Mouse (Mus musculus) lung, embryonic 16.5 days (tissue): ENCODE data around the gene Plek2. TPM values are rescaled to one million over a fixed set of nuclear protein-coding genes. Genes with fewer than 3 reads are reported as not detected.
"Not testable (repeated sequence)": the region's sequence is repeated elsewhere in the genome, so short reads cannot be mapped to it uniquely, and the experiment has no call there.

Source experiments
- ATAC-seq: fragments of 200-750 bp; cut with Nextera tagmentation; 2 replicates; pipeline ENCODE4 v1.8.0; 2017; ENCODE audit warnings: low read depth, mild to moderate bottlenecking, moderate library complexity
- H3K27ac ChIP-seq: fragments of 300-500 bp; sonication (generic); 2 replicates; pipeline ENCODE4 v1.5.1; 2014; ENCODE audit warnings: mild to moderate bottlenecking, control low read depth, low read length
- H3K27me3 ChIP-seq: fragments of 300-500 bp; sonication (generic); 2 replicates; pipeline ENCODE4 v1.6.1; 2014; ENCODE audit warnings: low read depth, low read length, mixed read lengths; ENCODE audit not compliant: control insufficient read depth, insufficient read depth
- H3K36me3 ChIP-seq: fragments of 300-500 bp; sonication (generic); 2 replicates; pipeline ENCODE4 v1.6.1; 2014; ENCODE audit warnings: low read length; ENCODE audit not compliant: control insufficient read depth, insufficient read depth
- H3K4me1 ChIP-seq: fragments of 300-500 bp; sonication (generic); replicated peaks from 2 replicates; pipeline ENCODE4 v1.6.1; 2014; ENCODE audit warnings: low read length, mixed read lengths; ENCODE audit not compliant: control insufficient read depth, insufficient read depth
- H3K4me2 ChIP-seq: fragments of 300-500 bp; sonication (generic); 2 replicates; pipeline ENCODE4 v1.6.1; 2014; ENCODE audit warnings: low read depth, low read length, control low read depth
- H3K4me3 ChIP-seq: fragments of 300-500 bp; sonication (generic); 2 replicates; pipeline ENCODE4 v1.5.1; 2014; ENCODE audit warnings: mild to moderate bottlenecking, low read length, control low read depth
- H3K9ac ChIP-seq: fragments of 300-500 bp; sonication (generic); 2 replicates; pipeline ENCODE4 v1.6.1; 2014; ENCODE audit warnings: low read length, control low read depth
- H3K9me3 ChIP-seq: fragments of 300-500 bp; sonication (generic); 2 replicates; pipeline ENCODE4 v1.6.1; 2016; ENCODE audit warnings: low read length; ENCODE audit not compliant: control insufficient read depth
- WGBS: fragments of 180-500 bp; shearing (Covaris S2); extraction: QIAGEN DNeasy Blood & Tissue Kit; methylation state at CpG from one replicate; pipeline ENCODE4 v1.1.7; 2014; 5-methylcytosine and 5-hydroxymethylcytosine counted together
- polyA plus RNA-seq: library from polyadenylated mRNA; unstranded; fragments of >200 nt; fragmentation: Nextera tagmentation; extraction: Ambion mirVana; gene quantifications from 2 replicates; pipeline ENCODE4 v1.2.1, GENCODE M21; 2015

The Plek2 gene
- polyA plus RNA-seq, 1 experiment from 2014 or later = 7.9 TPM

DNA sequence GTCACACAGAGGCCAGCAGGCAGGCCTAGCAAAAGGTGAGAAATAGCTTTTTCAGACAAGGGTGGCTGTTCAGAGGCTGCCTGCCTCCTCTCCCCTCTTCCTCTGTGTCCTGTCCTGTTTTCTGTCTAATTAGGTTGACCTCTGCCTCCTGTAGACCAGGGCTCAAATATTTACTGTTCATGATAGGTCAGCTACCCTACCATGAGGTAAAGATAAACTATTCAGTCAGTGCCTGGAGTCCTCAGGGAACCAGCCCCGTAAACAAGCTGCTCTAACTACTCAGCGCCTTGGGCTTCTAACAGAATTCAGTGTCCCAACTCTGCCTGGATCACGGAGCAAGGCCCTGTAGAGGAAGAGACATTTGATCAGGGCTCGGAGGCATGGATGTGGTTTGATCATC lies 29.7 kb upstream of the Plek2 start:
- Histone ChIP-seq H3K4me3 (no peak overlapping the region), H3K4me2 (no peak overlapping the region), H3K4me1 (no peaks in the 10 kb centered on the region), H3K36me3 (no peaks in the 10 kb centered on the region), H3K27me3 (no peaks in the 10 kb centered on the region), H3K27ac (no peak overlapping the region), H3K9me3 (no peaks in the 10 kb centered on the region), H3K9ac (no peak overlapping the region)
- WGBS = 40% methylated on average over 4 of the region's 4 CpGs
- no peak for ATAC-seq

DNA sequence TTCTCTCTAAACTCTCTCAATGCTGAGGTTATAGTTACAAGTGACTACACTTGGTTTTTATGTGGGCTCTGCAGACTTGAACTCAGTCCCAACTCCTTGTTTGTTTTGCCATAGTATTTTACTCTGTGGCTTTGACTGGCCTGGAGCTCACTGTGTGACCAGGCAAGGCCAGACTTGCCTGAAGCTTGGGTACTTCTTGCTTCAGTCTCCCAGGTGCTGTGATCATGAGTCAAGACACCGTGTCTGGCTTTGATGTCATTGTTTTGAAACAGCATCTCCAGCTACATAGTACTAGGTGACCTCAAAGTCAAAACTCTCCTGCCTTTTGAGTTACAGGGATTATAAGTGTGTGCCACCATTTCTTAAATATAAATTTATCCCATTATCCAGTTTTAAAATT lies 23.1 kb upstream of the Plek2 start:
- no peaks in the 10 kb centered on the region for H3K4me1 ChIP-seq
- H3K9ac ChIP-seq = no peak overlapping the region
- 77% methylated on average over 1 of the region's 1 CpGs for WGBS
- H3K27ac ChIP-seq = no peak overlapping the region
- no peak overlapping the region for H3K4me2 ChIP-seq
- H3K36me3 ChIP-seq = no peaks in the 10 kb centered on the region
- ATAC-seq = no peak
- no peak overlapping the region for H3K4me3 ChIP-seq
- H3K9me3 ChIP-seq = no peaks in the 10 kb centered on the region
- H3K27me3 ChIP-seq = no peaks in the 10 kb centered on the region

DNA sequence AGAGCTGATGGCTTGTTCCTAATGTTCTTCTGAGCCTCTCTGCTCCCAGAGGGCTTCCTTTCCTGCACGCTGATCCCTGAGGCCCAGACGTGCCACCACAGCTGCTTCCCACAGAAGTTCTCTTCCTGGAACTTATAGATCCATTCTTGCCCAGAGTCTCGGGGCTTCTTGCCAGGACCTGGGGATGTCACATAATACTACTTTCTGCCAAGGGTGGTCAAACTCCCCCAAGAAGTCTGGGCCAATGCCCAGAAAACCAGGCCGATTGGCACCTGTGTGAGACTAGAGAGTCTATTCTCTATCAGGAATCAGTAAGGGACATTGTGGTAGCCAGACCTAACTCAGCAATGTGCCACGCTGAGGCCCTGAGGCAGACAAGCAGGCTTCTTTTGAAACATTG lies 20.5 kb upstream of the Plek2 start:
- H3K27me3 ChIP-seq = no peaks in the 10 kb centered on the region
- no peak overlapping the region for H3K9ac ChIP-seq
- no peak overlapping the region for H3K4me2 ChIP-seq
- H3K9me3 ChIP-seq = no peaks in the 10 kb centered on the region
- no peaks in the 10 kb centered on the region for H3K36me3 ChIP-seq
- H3K4me1 ChIP-seq = no peaks in the 10 kb centered on the region
- H3K27ac ChIP-seq = no peak overlapping the region
- WGBS = 69% methylated on average over 5 of the region's 5 CpGs
- H3K4me3 ChIP-seq = no peak overlapping the region
- no peak for ATAC-seq

DNA sequence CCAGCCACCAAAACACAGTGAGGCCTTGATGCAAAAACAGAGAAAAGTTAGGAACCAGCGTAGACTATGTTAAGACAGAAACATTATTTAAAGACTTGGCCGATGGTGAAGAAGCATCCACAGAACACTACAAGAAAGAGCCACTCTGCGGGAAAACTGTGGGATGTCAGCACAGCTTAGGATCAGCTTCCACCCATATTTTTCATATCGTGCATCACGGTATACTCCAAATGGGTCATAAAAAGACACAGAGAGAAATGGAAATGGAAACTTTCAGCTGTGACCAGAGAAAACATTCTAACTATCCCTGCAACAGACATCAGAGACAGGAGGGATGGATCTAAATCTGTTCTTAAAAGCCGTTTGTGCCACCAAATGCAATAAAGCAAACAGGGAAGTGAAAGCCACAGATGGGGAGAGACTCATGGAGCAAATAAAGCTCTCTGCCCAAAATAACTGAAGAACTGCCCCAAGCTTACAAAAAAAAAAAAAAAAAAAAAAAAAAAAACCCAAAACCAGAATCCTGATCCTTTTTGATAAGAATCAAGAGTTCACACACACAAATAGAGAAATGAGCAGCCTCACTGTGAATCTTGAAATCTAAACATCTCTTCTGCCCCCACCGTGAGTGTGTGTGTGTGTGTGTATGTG lies 16.9 kb upstream of the Plek2 start:
- no peaks in the 10 kb centered on the region for H3K27me3 ChIP-seq

DNA sequence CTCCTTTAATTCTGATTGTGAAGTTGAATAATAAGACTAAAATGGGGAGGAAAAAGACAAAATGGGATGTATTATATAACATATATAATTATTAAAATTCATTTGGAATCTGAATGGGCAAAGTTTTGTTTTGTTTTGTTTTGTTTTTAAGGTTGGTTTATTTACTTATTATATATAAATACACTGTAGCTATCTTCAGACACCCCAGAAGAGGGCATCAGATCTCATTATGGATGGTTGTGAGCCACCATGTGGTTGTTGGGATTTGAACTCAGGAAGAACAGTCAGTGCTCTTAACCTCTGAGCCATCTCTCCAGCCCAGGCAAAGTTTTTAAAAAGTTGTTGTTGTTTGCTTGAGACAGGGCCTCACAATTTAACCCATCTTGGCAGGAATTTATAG lies 16.2 kb upstream of the Plek2 start:
- H3K36me3 ChIP-seq, H3K4me2 ChIP-seq, H3K9me3 ChIP-seq, H3K4me3 ChIP-seq, H3K27me3 ChIP-seq, ATAC-seq, H3K4me1 ChIP-seq, H3K9ac ChIP-seq, H3K27ac ChIP-seq: not testable (repeated sequence)

More for the DNA sequence above, 16.9 kb upstream of the Plek2 start:
- H3K9ac ChIP-seq = no peak overlapping the region
- ATAC-seq = no peak
- H3K36me3 ChIP-seq = no peaks in the 10 kb centered on the region
- H3K4me3 ChIP-seq = no peak overlapping the region
- no peak overlapping the region for H3K27ac ChIP-seq
- WGBS = 72% methylated on average over 7 of the region's 7 CpGs
- no peaks in the 10 kb centered on the region for H3K9me3 ChIP-seq
- peaks cover 5% of the 10 kb centered on the region for H3K4me1 ChIP-seq
- no peak overlapping the region for H3K4me2 ChIP-seq

DNA sequence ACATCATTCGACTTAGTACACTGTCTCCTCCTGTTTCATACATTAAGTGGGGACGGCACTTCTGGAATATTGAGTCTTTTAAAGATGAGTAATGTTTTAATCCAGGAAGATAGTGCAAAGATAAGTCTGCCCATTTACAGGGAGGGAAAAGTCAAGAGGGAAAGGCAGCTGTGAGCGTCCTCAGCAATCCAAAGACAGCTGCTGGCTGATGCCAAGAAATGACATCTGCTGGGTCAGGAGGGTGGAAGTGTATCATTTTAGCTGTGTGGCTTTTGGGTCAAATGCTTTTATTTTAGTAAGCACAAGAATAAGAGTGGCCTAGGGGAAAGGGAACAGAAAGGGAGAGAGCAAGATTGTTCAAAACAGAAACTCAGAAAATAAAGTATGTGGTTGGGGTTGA lies 15.3 kb upstream of the Plek2 start:
- H3K4me1 ChIP-seq = peaks cover 5% of the 10 kb centered on the region
- H3K27me3 ChIP-seq = no peaks in the 10 kb centered on the region
- H3K9ac ChIP-seq = no peak overlapping the region
- ATAC-seq = no peak
- no peak overlapping the region for H3K27ac ChIP-seq
- no peaks in the 10 kb centered on the region for H3K9me3 ChIP-seq
- 58% methylated on average over 3 of the region's 3 CpGs for WGBS
- H3K4me2 ChIP-seq = no peak overlapping the region
- no peaks in the 10 kb centered on the region for H3K36me3 ChIP-seq
- no peak overlapping the region for H3K4me3 ChIP-seq

DNA sequence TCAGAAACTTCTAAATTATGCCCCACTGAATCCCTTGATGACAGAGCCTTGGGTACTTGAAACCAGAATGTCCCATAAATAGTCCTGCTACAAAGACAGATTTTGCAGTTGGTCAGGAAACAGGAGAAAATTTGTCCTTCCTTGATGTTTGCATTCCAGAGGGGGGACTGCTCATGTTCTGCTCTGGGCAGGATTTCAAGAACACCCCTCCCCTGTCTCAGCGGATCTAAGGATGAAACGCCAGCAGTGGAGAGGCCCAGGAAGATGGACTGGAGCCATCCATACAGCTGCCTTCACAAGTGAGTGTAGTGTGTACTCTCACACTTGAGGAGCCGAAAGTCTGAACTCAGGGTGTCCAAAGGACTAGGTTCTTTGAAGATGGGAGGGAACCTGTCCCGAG lies 14.7 kb upstream of the Plek2 start:
- no peaks in the 10 kb centered on the region for H3K9me3 ChIP-seq
- WGBS = 30% methylated on average over 4 of the region's 4 CpGs
- no peak overlapping the region for H3K9ac ChIP-seq

DNA sequence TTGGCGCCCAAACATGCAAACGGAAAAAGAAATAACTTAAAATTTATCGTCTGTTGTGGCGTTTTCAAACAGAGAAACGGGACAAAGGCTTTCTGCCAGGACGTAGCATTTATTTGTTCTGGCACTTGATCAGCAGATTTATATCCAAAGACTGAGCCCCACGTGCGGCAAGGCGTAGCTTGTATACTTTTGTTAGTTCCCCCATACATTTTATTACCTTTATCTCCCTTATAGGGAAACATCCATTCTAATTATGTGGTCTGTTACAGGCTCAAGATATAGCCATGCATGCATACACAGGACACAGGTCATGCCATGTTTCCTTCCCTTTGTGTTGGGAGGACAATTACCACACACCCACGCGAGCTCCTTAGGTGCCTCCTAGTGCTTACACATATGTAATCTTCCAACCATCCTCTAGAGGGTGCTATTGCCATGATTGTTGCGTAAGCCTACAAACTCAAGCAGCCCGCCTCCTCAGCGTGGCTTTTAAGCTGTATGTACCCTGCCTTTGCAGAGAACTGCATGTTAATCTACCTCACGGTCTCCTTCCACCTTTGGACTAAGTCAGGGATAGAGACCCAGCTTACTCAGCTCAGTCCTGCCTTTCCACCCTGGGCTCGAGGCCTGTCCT lies 12.4 kb upstream of the Plek2 start:
- ATAC-seq = peak; percentile 79
- Histone ChIP-seq H3K4me2 (peak overlapping the region; percentile 44), H3K36me3 (no peaks in the 10 kb centered on the region), H3K27me3 (no peaks in the 10 kb centered on the region; the same call in 1 of the 2 replicates), H3K27ac (no peak overlapping the region), H3K4me1 (peaks cover 5% of the 10 kb centered on the region), H3K4me3 (no peak overlapping the region), H3K9ac (no peak overlapping the region), H3K9me3 (no peaks in the 10 kb centered on the region)
- 19% methylated on average over 16 of the region's 16 CpGs for WGBS

More for the DNA sequence above, 14.7 kb upstream of the Plek2 start:
- H3K27ac ChIP-seq = no peak overlapping the region
- H3K27me3 ChIP-seq = no peaks in the 10 kb centered on the region
- H3K4me1 ChIP-seq = peaks cover 5% of the 10 kb centered on the region
- no peak overlapping the region for H3K4me2 ChIP-seq
- H3K36me3 ChIP-seq = no peaks in the 10 kb centered on the region
- no peak overlapping the region for H3K4me3 ChIP-seq
- peak; percentile 51 for ATAC-seq

DNA sequence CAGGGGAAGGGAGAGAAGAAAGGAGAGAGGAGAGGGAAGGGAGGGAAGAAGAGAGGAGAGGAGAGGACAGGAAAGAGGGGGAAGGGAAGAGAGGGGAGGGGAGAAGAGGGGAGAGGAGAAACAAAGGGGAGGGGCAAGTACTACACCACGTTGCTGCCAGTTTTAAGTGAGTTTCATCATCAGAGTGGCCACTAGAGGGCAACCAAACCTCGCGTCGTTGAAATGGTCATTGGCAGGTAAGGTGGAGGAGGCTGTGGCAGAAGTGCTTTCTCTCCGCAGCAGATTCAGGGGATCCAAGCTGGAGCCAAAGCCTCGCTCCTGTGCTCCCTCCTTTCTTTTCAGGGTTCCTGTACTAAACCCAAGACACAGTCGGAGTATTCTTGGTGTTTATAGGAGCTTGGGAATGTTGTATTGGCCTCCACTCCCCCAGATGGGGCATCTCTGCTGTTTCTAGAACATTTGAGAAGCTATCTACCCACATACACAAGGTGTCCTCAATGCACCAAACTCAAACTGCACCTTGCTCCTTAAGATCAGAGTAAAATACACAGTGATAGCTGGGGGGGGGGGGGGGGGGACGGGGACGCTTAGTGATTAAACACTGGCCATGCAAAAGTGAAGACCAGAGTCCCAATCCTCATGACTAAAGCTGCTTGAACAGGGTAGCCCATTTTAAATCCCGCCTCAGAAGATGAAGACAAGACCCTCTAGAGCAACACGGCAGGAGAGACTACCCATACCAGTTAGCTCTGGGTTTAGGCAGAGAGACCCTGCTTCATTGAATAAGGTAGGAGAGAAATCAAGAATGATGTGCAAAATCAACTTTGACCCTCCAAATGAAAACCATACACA lies 11.7 kb upstream of the Plek2 start:
- Histone ChIP-seq H3K27ac (no peak overlapping the region), H3K4me3 (no peak overlapping the region)

More for the DNA sequence above, 11.7 kb upstream of the Plek2 start:
- H3K9me3 ChIP-seq = no peaks in the 10 kb centered on the region
- no peak overlapping the region for H3K9ac ChIP-seq
- WGBS = 14% methylated on average over 11 of the region's 11 CpGs
- ATAC-seq = peak; percentile 69
- H3K4me1 ChIP-seq = peaks cover 5% of the 10 kb centered on the region
- no peaks in the 10 kb centered on the region for H3K36me3 ChIP-seq
- H3K4me2 ChIP-seq = peak overlapping the region; percentile 29; the same call in 1 of the 2 replicates
- H3K27me3 ChIP-seq = peaks cover 2% of the 10 kb centered on the region; the same call in 1 of the 2 replicates
